Mouse (Mus musculus) Patski (cell line): Measurements from ENCODE around the gene Wdr70. TPM values are rescaled to one million over a fixed set of nuclear protein-coding genes. Genes with fewer than 3 reads are reported as not detected.
"Not testable (repeated sequence)": the region's sequence is repeated elsewhere in the genome, so short reads cannot be mapped to it uniquely, and the experiment has no call there.

Experiments used
- ATAC-seq: fragments of 100-300 bp; one replicate; pipeline ENCODE4 v1.8.0; 2021
- CTCF ChIA-PET: fragments of 350-600 bp; sonication (Branson Sonifier 250); formaldehyde crosslinking; loops from one replicate; lab custom pipeline; 2022; ENCODE audit warnings: inconsistent platforms; lab: Charles Lee
- POLR2A ChIA-PET: fragments of 350-600 bp; sonication (Branson Sonifier 250); formaldehyde crosslinking; loops from one replicate; lab custom pipeline; 2022; ENCODE audit warnings: antibody characterized with exemption, inconsistent platforms; lab: Charles Lee
- DNase-seq: peaks from one replicate; pipeline ENCODE4 v3.0.0-alpha.2; 2011; ENCODE audit warnings: low read depth, low spot score
- H3K27me3 ChIP-seq: fragments of 371-371 bp; one replicate; pipeline ENCODE4 v1.5.1; 2021
- CTCF ChIP-seq: fragments of 100-300 bp; IDR thresholded peaks from one replicate; pipeline ENCODE4 v1.5.1; 2021
- in situ Hi-C: fragments of 300-500 bp; cut with MboI; formaldehyde crosslinking; loops from 3 replicates; pipeline ENCODE4 v1.11.1; 2018; ENCODE audit warnings: low pct_unique_long_range_greater_than_20kb, mixed read lengths
- polyA plus RNA-seq: library from polyadenylated mRNA; unstranded; gene quantifications from one replicate; pipeline ENCODE4 v1.2.3, GENCODE M21; 2021

Wdr70 gene
- polyA plus RNA-seq, result 46.0 TPM

DNA sequence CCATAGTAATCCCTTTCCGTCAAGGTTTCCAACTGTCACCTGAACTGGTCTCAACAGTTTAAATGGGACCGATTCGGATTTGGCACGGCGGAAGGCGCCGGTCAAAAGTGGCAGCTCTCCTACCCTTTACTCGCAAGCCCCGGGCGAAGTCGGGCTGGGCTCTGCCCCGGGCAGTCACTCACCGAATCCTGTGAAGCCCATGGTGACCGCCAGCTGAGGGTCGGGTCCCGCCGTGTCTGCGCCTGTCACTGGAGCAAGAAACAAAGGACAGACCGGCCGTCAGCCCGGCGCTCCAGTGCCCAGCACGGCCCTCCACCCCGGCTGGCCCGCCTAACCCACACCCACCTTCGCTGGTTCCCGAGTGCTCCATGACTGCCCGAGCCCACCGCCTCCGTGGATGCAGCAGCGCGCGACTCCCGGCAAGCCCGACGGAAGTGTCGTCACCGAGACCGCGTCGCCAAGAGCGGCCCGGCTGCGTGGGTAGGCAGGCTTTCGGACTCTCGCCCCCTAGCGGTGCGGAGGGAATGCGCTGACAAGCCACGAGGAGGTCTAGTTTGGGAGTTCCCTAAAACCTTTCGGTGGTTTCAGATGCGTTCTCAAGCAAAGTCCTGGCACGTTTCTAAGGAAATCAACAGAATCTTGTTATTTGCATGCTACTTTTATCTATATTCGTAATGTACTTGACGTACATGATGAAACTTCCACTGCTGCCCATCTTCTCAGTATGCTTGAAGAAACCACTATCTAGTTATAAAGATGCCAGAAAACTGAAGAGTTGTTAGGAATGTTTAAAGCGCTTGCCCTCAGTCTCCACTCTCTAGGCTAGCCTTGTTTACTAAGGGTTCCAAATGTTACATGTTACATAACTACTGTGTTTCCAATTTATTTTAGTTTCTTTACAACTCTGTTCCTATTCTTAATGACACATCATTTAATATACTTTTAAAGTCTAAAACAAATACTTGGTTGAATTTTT lies at the start of gene Wdr70:
TSS of gene Wdr70 (minus strand) at position 436 of the 976 bp plus-strand sequence.
- in situ Hi-C loops, result no loop called here
- DNase-seq (peak; percentile 65), ATAC-seq (peak; percentile 80)
- peak; percentile 100 for TF ChIP-seq CTCF
- POLR2A ChIA-PET, result no interaction called here
- H3K27me3 ChIP-seq, result no peaks in the 10 kb centered on the region
- CTCF ChIA-PET, result interaction anchor here (1.0 to 1.4 kb wide), 2 partner anchors 18 to 639 kb away, joined by 3 to 7 read pairs; no protein-coding TSS in a partner anchor

DNA sequence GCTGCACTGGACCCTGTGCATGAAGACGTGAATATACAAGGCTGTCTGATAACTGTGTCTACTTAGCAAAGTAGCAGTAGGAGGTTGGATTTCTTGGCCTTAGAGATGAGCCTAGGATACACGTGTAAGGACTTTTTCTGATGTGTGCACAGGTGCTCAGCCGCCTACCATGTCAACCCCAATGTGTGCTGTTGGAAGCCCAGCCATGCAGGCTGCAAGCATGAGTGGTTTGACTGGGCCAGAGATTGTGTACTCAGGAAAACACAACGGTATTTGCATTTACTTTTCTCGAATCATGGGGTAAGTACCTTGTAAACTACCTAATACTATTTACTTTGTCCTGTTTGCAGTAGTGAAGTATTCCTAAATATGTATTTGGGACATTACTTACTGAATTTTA lies 36.6 kb upstream of the Wdr70 start:
- H3K27me3 ChIP-seq, result no peaks in the 10 kb centered on the region
- in situ Hi-C loops, result no loop called here
- no peak for TF ChIP-seq CTCF
- POLR2A ChIA-PET, result no interaction called here
- CTCF ChIA-PET, result no interaction called here
- no peak for DNase-seq
- no peak for ATAC-seq

DNA sequence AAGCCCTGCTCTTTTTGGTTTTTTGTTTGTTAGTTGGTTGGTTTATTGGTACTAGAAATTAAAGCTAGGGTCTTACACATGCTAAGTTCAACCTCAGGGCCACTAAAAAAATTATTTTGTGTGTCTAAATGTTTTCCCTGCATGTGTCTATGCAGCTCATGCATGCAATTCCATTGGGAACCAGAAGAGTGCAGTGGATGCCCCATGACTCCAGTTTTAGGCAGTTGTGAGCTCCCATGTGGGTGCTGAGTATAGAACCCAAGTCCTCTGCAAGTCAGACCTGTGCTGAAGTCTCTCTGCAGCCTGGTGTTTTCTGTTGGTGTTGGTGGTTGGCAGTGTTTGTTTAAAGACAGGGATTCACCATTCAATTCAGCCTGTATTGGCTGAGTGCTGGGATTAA lies 32.8 kb upstream of the Wdr70 start:
- CTCF ChIA-PET, result interaction anchor here (1.3 kb wide), 1 partner anchor 20 kb away, joined by 4 read pairs; no protein-coding TSS in a partner anchor
- no peak for ATAC-seq
- no peaks in the 10 kb centered on the region for H3K27me3 ChIP-seq
- DNase-seq, result no peak
- POLR2A ChIA-PET, result no interaction called here
- in situ Hi-C loops, result no loop called here
- TF ChIP-seq CTCF, result peak; percentile 29

DNA sequence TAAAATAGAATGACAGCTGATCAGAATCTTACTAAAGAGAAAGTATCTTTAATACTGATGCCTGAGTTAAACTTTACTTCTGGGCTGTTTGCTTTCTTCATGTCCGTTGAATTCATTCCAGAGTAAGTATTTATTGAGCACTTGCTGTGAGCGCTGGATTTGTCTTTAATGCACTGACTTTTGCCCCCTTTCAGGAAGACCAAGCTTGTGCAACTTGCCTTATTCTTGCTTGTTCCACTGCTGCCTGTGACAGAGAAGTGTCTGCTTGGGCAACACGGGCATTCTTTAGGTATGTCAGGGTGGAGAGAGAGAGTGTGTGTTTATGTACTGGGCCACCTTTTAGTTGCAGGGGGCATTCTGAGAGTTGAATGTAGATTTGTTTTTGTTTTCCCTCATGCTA lies 32.3 kb upstream of the Wdr70 start:
- CTCF ChIA-PET, result interaction anchor here (1.3 kb wide), 1 partner anchor 20 kb away, joined by 4 read pairs; no protein-coding TSS in a partner anchor
- no peak for TF ChIP-seq CTCF
- POLR2A ChIA-PET, result interaction anchor here (0.6 kb wide), 1 partner anchor 247 kb away, joined by 4 read pairs; no protein-coding TSS in a partner anchor
- DNase-seq (no peak), ATAC-seq (no peak)
- no peaks in the 10 kb centered on the region for H3K27me3 ChIP-seq
- in situ Hi-C loops, result no loop called here

DNA sequence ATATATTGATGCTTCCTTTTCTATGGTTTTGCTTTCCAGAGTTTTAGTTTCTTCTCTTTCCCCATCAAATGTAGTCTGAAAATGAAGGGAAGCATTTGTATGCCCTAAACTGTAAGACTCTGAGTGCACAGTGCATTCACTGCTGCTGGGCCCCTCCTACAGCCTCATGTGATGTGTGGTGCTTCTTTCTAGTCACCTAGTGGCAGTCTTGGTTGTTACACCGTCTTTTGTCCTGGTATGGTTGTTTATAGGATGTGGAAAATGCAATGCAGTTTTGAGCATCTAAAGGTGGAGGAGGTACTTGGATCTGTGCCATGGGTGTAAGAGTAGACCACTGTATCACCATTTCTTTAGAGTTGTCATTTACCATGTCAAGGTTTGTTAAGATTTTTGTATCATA lies 30.3 kb upstream of the Wdr70 start:
- no peaks in the 10 kb centered on the region for H3K27me3 ChIP-seq
- TF ChIP-seq CTCF, result peak; percentile 31
- no peak for DNase-seq
- ATAC-seq, result no peak
- in situ Hi-C loops, result no loop called here
- ChIA-PET CTCF (no interaction called here), POLR2A (no interaction called here)

DNA sequence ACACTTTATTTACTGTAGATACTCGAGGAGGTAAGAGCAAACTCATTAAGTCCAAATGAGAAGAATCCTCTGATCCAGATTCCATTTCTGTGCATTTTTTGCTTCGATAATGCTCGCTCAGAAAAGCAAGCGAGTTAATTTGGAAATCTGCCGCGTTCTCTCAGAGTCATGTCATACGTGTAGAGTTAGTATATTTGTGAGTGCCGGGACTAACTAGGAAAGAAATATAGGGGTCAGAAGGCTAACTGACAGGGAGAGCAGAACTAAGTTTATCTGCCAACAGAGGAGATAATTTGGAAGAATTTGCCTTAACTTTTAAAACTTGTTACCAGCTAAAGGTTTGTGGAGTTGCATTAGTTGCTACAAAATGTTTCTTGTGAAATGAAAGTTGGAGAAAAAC lies 10.8 kb upstream of the Wdr70 start:
- in situ Hi-C loops, result no loop called here
- ChIA-PET CTCF (no interaction called here), POLR2A (no interaction called here)
- no peaks in the 10 kb centered on the region for H3K27me3 ChIP-seq
- DNase-seq (no peak), ATAC-seq (no peak)
- no peak for TF ChIP-seq CTCF

DNA sequence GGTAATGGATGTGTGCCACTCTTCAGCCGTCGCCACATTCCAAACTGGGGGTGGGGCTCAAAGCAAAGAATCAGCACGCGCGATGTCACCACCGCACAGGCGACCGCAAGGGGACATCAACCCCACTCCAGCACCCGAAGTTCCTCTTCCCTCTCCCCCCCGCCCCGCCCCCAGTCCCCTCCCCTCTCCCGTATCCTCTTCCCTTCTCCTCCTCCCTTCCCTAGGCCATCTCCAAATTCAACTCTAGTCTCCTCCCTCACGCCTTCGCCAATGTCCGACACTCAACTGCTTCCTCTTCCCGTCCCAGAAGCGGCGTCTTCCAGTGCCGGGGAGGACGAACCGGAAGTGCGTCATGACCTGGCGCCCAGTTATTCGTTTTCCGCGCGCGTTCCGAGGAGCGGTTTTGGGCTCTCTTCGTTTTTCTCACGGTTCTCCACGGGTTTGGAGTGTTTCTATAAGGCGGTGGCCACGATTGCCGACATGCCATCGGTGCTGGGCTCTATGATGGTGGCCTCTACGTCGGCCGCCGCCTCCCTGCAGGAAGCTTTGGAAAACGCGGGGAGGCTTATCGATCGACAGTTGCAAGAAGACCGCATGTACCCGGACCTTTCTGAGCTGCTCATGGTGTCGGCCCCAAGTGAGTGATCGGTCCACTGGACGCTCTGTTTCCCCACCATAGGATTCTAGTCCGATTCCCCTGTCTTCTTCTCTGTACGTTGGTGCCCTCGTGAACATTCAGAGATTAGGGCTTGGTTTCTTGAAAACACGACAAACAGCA lies 10.1 kb upstream of the Wdr70 start, which contains the start of gene Nup155:
TSS of gene Nup155 (plus strand) at position 308 of the 778 bp plus-strand sequence.
- ChIA-PET POLR2A (no interaction called here), CTCF (no interaction called here)
- in situ Hi-C loops, result no loop called here
- ATAC-seq, result peak; percentile 97
- H3K27me3 ChIP-seq, result no peaks in the 10 kb centered on the region
- peak; percentile 55 for DNase-seq
- TF ChIP-seq CTCF, result no peak

DNA sequence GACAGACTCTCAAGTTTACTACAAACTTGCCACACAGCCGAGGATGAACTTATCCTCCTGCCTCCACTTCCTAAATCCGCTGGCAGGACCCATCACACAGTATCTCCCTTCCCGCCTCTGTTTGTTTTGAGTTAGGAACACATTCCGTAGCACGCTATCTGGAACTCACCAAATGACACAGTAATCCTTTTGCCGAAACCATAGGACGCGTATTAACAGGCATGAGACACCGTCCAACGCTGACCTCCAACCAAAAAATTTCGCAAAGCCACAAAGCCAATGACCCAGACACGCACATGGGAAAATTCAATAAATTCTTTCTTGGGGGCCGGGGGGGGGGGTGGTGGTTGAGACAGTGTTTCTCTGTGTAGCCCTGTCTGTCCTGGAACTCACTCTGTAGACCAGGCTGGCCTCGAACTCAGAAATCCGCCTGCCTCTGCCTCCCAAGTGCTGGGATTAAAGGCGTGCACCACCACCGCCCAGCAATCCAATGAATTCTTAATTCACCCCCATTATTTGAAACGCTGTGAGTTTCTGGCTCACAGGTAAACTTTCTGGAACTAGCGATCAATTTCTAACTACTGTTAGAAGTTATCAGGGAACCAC lies 9.5 kb upstream of the Wdr70 start:
- no peak for ATAC-seq
- in situ Hi-C loops, result no loop called here

DNA sequence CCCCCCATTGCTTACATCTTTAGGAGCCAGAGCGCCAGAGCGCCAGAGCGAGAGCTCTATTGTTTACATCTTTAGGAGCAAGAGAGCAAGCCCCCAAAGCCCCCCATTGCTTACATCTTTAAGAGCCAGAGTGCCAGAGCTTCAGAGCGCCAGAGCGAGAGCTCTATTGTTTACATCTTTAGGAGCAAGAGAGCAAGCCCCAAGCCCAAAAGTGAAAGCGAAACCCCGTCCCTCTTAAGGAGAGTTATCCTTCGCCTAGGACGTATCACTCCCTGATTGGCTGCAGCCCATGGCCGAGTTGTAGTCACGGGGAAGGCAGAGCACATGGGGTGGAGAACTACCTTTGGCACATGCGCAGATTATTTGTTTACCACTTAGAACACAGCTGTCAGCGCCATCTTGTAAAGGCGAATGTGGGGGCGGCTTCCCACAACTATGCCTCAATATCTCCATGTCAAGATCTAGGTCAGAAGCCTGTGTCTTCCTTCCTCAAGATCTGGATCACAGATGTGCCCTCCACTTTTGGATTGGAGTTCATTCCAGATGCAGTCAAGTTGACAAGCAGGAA lies 3.0 kb upstream of the Wdr70 start:
- CTCF ChIA-PET, in situ Hi-C loops, POLR2A ChIA-PET, DNase-seq, ATAC-seq, H3K27me3 ChIP-seq: not testable (repeated sequence)

More for the DNA sequence above, 9.5 kb upstream of the Wdr70 start:
- POLR2A ChIA-PET, result no interaction called here
- no peak for DNase-seq
- CTCF ChIA-PET, result no interaction called here
- H3K27me3 ChIP-seq, result no peaks in the 10 kb centered on the region
- TF ChIP-seq CTCF, result no peak

DNA sequence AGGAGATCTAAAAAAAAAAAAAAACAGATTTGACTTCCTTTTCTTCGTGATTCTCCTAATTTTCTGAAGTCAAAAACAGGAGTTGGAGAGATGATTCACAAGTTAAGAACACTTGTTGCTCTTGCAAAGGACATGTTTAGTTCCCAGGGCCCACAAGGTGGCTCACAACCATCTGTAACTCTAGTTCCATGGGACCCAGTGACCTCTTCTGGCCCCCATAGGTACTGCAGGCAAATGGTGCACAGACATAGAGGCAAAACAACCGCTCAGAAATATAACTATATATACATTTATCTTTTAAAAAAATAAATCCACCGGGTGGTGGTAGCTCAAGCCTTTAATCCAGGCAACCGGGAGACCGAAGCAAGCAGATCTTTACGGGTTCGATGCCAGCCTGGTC lies 1.2 kb downstream of the Wdr70 start:
- in situ Hi-C loops, result no loop called here
- ATAC-seq (peak; percentile 33), DNase-seq (peak; percentile 25)
- POLR2A ChIA-PET, result no interaction called here
- TF ChIP-seq CTCF, result peak; percentile 91
- no peaks in the 10 kb centered on the region for H3K27me3 ChIP-seq
- CTCF ChIA-PET, result interaction anchor here (0.7 to 1.4 kb wide), 4 partner anchors 14 to 655 kb away, joined by 3 to 7 read pairs (median 3); no protein-coding TSS in a partner anchor

DNA sequence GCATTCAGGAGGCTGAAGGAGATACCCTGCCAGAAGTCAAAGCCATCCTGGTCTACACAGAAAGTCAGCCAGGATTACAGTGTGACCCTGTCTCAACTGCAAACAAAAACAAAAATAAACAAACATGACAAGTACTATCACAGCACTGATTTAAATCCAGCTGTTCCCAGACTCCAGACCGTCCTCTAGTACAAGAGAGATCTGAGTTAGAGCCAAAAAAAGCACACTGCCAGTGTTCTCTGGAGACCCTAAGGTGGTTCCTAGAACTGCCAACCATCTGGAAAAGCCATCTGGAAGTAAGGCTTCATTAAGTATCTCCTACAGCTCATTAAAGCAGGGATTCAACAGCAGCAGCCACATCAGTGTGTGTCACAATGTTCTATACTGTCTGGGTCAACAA lies 6.3 kb downstream of the Wdr70 start:
- CTCF ChIA-PET, POLR2A ChIA-PET, in situ Hi-C loops, ATAC-seq, H3K27me3 ChIP-seq, DNase-seq: not testable (repeated sequence)
